Mouse (Mus musculus): ENCODE results near the gene Fance. TPM values are rescaled to one million over a fixed set of nuclear protein-coding genes. Genes with fewer than 3 reads are reported as not detected.
"Not testable (repeated sequence)": the region's sequence is repeated elsewhere in the genome, so short reads cannot be mapped to it uniquely, and the experiment has no call there.

Gene Fance
- total RNA-seq, 2 experiments from 2014 or later: 25.2 to 27.9 TPM

- no peak for DNase-seq
These were observed 36.7 kb downstream of the Fance start for GRCm38 (mm10) chr17:28349901-28350465.

GRCm38 (mm10) chr17:28350466-28351352, 37.4 kb downstream of the Fance start, which contains the start of gene Tead3:
Tead3 (minus strand) TSS chr17:28350817.
- DNase-seq: no peak

GRCm38 (mm10) chr17:28351353-28351890, 38.1 kb downstream of the Fance start:
- no peak for DNase-seq

GRCm38 (mm10) chr17:28352018-28352417, 38.7 kb downstream of the Fance start:
- no peak for DNase-seq

- DNase-seq: no peak
These were observed 42.6 kb downstream of the Fance start for GRCm38 (mm10) chr17:28355871-28356270.

GRCm38 (mm10) chr17:28358576-28359261, 45.4 kb downstream of the Fance start:
- not testable (repeated sequence) for DNase-seq

- DNase-seq: no peak
These were observed 47.4 kb downstream of the Fance start for GRCm38 (mm10) chr17:28360531-28361277.

GRCm38 (mm10) chr17:28361921-28362652, 48.8 kb downstream of the Fance start:
- no peak for DNase-seq

GRCm38 (mm10) chr17:28362653-28363292, 49.5 kb downstream of the Fance start:
- no peak for DNase-seq

- no peak for DNase-seq
These were observed 50.2 kb downstream of the Fance start for GRCm38 (mm10) chr17:28363507-28363906.

GRCm38 (mm10) chr17:28365122-28365521, 51.8 kb downstream of the Fance start, which contains the start of gene Tulp1:
Tulp1 (minus strand) TSS chr17:28365222.
- no peak for DNase-seq

GRCm38 (mm10) chr17:28368449-28368848, 55.1 kb downstream of the Fance start:
- peak; percentile 49 to 62 for DNase-seq

GRCm38 (mm10) chr17:28369056-28369455, 55.7 kb downstream of the Fance start:
- no peak for DNase-seq

GRCm38 (mm10) chr17:28371286-28371685, 58.0 kb downstream of the Fance start:
- DNase-seq: no peak

GRCm38 (mm10) chr17:28371941-28372340, 58.6 kb downstream of the Fance start:
- DNase-seq: no peak

GRCm38 (mm10) chr17:28373821-28374220, 60.5 kb downstream of the Fance start:
- no peak for DNase-seq

GRCm38 (mm10) chr17:28374494-28374893, 61.2 kb downstream of the Fance start:
- DNase-seq: no peak

- DNase-seq: no peak
These were observed 62.3 kb downstream of the Fance start for GRCm38 (mm10) chr17:28375592-28376061.

Data from layer of hippocampus, postnatal 36 days (tissue).